Mouse (Mus musculus) neural tube, embryonic 11.5 days (tissue): Measurements from ENCODE around the gene Vamp9. TPM values are rescaled to one million over a fixed set of nuclear protein-coding genes. Genes with fewer than 3 reads are reported as not detected.
A peak's percentile ranks its signal among the peaks of the same experiment; 100 is the strongest.

Source experiments
- ATAC-seq: fragments of 200-750 bp; cut with Nextera tagmentation; 2 replicates; pipeline ENCODE4 v1.8.0; 2017; ENCODE audit warnings: moderate number of reproducible peaks, mild to moderate bottlenecking, moderate TSS enrichment, moderate library complexity; ENCODE audit not compliant: insufficient read depth, low FRiP score, low TSS enrichment
- DNase-seq: peaks from one replicate; pipeline ENCODE4 v3.0.0-alpha.2; 2015; ENCODE audit warnings: low spot score
- H3K27ac ChIP-seq: fragments of 300-500 bp; sonication (generic); 2 replicates; pipeline ENCODE4 v1.5.1; 2014; ENCODE audit warnings: low read depth, mild to moderate bottlenecking, low read length
- H3K27me3 ChIP-seq: fragments of 300-500 bp; sonication (generic); 2 replicates; pipeline ENCODE4 v1.6.1; 2014; ENCODE audit warnings: mild to moderate bottlenecking, low read length, mixed read lengths; ENCODE audit not compliant: control insufficient read depth, insufficient read depth
- H3K36me3 ChIP-seq: fragments of 300-500 bp; sonication (generic); 2 replicates; pipeline ENCODE4 v1.6.1; 2014; ENCODE audit warnings: mild to moderate bottlenecking, low read length, moderate library complexity, mixed read lengths; ENCODE audit not compliant: control insufficient read depth, insufficient read depth
- H3K4me1 ChIP-seq: fragments of 300-500 bp; sonication (generic); 2 replicates; pipeline ENCODE4 v1.6.1; 2014; ENCODE audit warnings: low read length, mixed read lengths; ENCODE audit not compliant: control insufficient read depth, insufficient read depth
- H3K4me2 ChIP-seq: fragments of 300-500 bp; sonication (generic); 2 replicates; pipeline ENCODE4 v1.6.1; 2014; ENCODE audit warnings: low read depth, mild to moderate bottlenecking, moderate library complexity
- H3K4me3 ChIP-seq: fragments of 300-500 bp; sonication (generic); 2 replicates; pipeline ENCODE4 v1.5.1; 2014; ENCODE audit warnings: low read depth, low read length
- H3K9ac ChIP-seq: fragments of 300-500 bp; sonication (generic); 2 replicates; pipeline ENCODE4 v1.6.1; 2014; ENCODE audit warnings: mild to moderate bottlenecking, low read length
- H3K9me3 ChIP-seq: fragments of 300-500 bp; sonication (generic); 2 replicates; pipeline ENCODE4 v1.6.1; 2016; ENCODE audit warnings: low read length; ENCODE audit not compliant: control insufficient read depth
- WGBS: fragments of 180-500 bp; shearing (Covaris S2); extraction: QIAGEN DNeasy Blood & Tissue Kit; methylation state at CpG from one replicate; pipeline ENCODE4 v1.1.7; 2014; 5-methylcytosine and 5-hydroxymethylcytosine counted together
- polyA plus RNA-seq: library from polyadenylated mRNA; unstranded; fragments of >200 nt; fragmentation: Nextera tagmentation; extraction: Ambion mirVana; gene quantifications from 2 replicates; pipeline ENCODE4 v1.2.1, GENCODE M21; 2014

The Vamp9 gene
- polyA plus RNA-seq, 1 experiment from 2014 or later: not detected

- no peak for DNase-seq
- peaks cover 6% of the 10 kb centered on the region; the same call in 1 of the 2 replicates for H3K36me3 ChIP-seq
These were observed 53.3 kb downstream of the Vamp9 start for GRCm38 (mm10) chr5:99959236-99959936.

GRCm38 (mm10) chr5:99959960-99960359, 53.9 kb downstream of the Vamp9 start:
- no peak overlapping the region for H3K4me2 ChIP-seq
- no peak overlapping the region for H3K27ac ChIP-seq
- H3K4me3 ChIP-seq: no peak overlapping the region
- no peak for DNase-seq
- H3K9ac ChIP-seq: no peak overlapping the region
- no peaks in the 10 kb centered on the region for H3K9me3 ChIP-seq
- peaks cover 6% of the 10 kb centered on the region; the same call in 1 of the 2 replicates for H3K36me3 ChIP-seq
- ATAC-seq: no peak
- no peaks in the 10 kb centered on the region for H3K27me3 ChIP-seq
- H3K4me1 ChIP-seq: no peaks in the 10 kb centered on the region
- WGBS: 92% methylated on average over 2 of the region's 2 CpGs

More at GRCm38 (mm10) chr5:99959236-99959936, 53.3 kb downstream of the Vamp9 start:
- H3K4me2 ChIP-seq: no peak overlapping the region
- no peaks in the 10 kb centered on the region for H3K27me3 ChIP-seq
- H3K27ac ChIP-seq: no peak overlapping the region
- WGBS: 64% methylated on average over 2 of the region's 2 CpGs
- no peak overlapping the region for H3K9ac ChIP-seq
- no peak for ATAC-seq
- no peaks in the 10 kb centered on the region for H3K4me1 ChIP-seq
- H3K4me3 ChIP-seq: no peak overlapping the region
- H3K9me3 ChIP-seq: no peaks in the 10 kb centered on the region

GRCm38 (mm10) chr5:99973941-99974340, 67.9 kb downstream of the Vamp9 start:
- H3K4me1 ChIP-seq: peaks cover 5% of the 10 kb centered on the region; the same call in 1 of the 2 replicates
- 28% methylated on average over 2 of the region's 2 CpGs for WGBS
- ATAC-seq: no peak
- H3K9ac ChIP-seq: no peak overlapping the region
- H3K27ac ChIP-seq: no peak overlapping the region
- H3K9me3 ChIP-seq: no peaks in the 10 kb centered on the region
- H3K4me2 ChIP-seq: no peak overlapping the region
- no peak for DNase-seq
- H3K4me3 ChIP-seq: no peak overlapping the region
- no peaks in the 10 kb centered on the region for H3K36me3 ChIP-seq
- H3K27me3 ChIP-seq: no peaks in the 10 kb centered on the region

GRCm38 (mm10) chr5:99975061-99975460, 69.0 kb downstream of the Vamp9 start:
- Histone ChIP-seq H3K4me3 (no peak overlapping the region), H3K9ac (no peak overlapping the region), H3K9me3 (no peaks in the 10 kb centered on the region), H3K27me3 (no peaks in the 10 kb centered on the region), H3K4me2 (peak overlapping the region; percentile 1; the same call in 1 of the 2 replicates), H3K4me1 (peaks cover 5% of the 10 kb centered on the region; the same call in 1 of the 2 replicates), H3K36me3 (no peaks in the 10 kb centered on the region), H3K27ac (no peak overlapping the region)
- no peak for DNase-seq
- no peak for ATAC-seq
- WGBS: 84% methylated on average over 4 of the region's 4 CpGs

GRCm38 (mm10) chr5:99975776-99976175, 69.7 kb downstream of the Vamp9 start:
- Histone ChIP-seq H3K27ac (no peak overlapping the region), H3K4me2 (peak overlapping the region; percentile 42), H3K9me3 (no peaks in the 10 kb centered on the region), H3K4me3 (peak overlapping the region; percentile 20), H3K4me1 (peaks cover 5% of the 10 kb centered on the region; the same call in 1 of the 2 replicates), H3K9ac (no peak overlapping the region), H3K27me3 (no peaks in the 10 kb centered on the region), H3K36me3 (no peaks in the 10 kb centered on the region)
- 85% methylated on average over 1 of the region's 1 CpGs for WGBS
- DNase-seq: no peak
- ATAC-seq: no peak

- Histone ChIP-seq H3K27me3 (no peaks in the 10 kb centered on the region), H3K36me3 (no peaks in the 10 kb centered on the region), H3K9ac (peak overlapping the region; percentile 99; the same call in 1 of the 2 replicates), H3K9me3 (no peaks in the 10 kb centered on the region), H3K4me2 (peak overlapping the region; percentile 78), H3K4me3 (peak overlapping the region; percentile 98), H3K27ac (no peak overlapping the region), H3K4me1 (peaks cover 5% of the 10 kb centered on the region; the same call in 1 of the 2 replicates)
- DNase-seq (no peak), ATAC-seq (no peak)
- WGBS: 23% methylated on average over 8 of the region's 8 CpGs
These were observed 70.4 kb downstream of the Vamp9 start for GRCm38 (mm10) chr5:99976334-99976955.

GRCm38 (mm10) chr5:99977516-99978301, 71.7 kb downstream of the Vamp9 start:
- peak; percentile 54 for ATAC-seq
- WGBS: under 1% methylated on average over 42 of the region's 50 CpGs
- no peaks in the 10 kb centered on the region for H3K36me3 ChIP-seq
- peaks cover 5% of the 10 kb centered on the region; the same call in 1 of the 2 replicates for H3K4me1 ChIP-seq
- H3K9ac ChIP-seq: peak overlapping the region; percentile 99
- DNase-seq: peak; percentile 79
- H3K27ac ChIP-seq: peak overlapping the region; percentile 98
- no peaks in the 10 kb centered on the region for H3K9me3 ChIP-seq
- peak overlapping the region; percentile 98 for H3K4me3 ChIP-seq
- H3K4me2 ChIP-seq: peak overlapping the region; percentile 78
- no peaks in the 10 kb centered on the region for H3K27me3 ChIP-seq

GRCm38 (mm10) chr5:99978699-99979442, 72.8 kb downstream of the Vamp9 start, which contains the start of the genes Hnrnpd and 4930524J08Rik:
Gene Hnrnpd (minus strand): TSS chr5:99978938.
Gene 4930524J08Rik (plus strand): TSS chr5:99979061.
- H3K27ac ChIP-seq: peak within 1 kb of the TSS; percentile 98
- peak within 1 kb of the TSS; percentile 98 for H3K4me3 ChIP-seq
- DNase-seq: peak; percentile 99
- no peaks in the 10 kb centered on the region for H3K27me3 ChIP-seq
- peak; percentile 95 for ATAC-seq
- H3K4me2 ChIP-seq: peak within 1 kb of the TSS; percentile 78
- H3K36me3 ChIP-seq: no peaks in the 10 kb centered on the region
- under 1% methylated on average over 86 of the region's 97 CpGs for WGBS
- H3K4me1 ChIP-seq: peaks cover 5% of the 10 kb centered on the region; the same call in 1 of the 2 replicates
- H3K9me3 ChIP-seq: no peaks in the 10 kb centered on the region
- peak within 1 kb of the TSS; percentile 99 for H3K9ac ChIP-seq
